Mouse (Mus musculus) B cell, adult 62 days (primary cell): ENCODE measurements around the gene Tmsb15b1. TPM values are rescaled to one million over a fixed set of nuclear protein-coding genes. Genes with fewer than 3 reads are reported as not detected.

Experiments
- total RNA-seq: library from RNA; stranded (reverse); gene quantifications from 4 replicates; pipeline ENCODE4 v1.2.4, GENCODE M21; 2023

The Tmsb15b1 gene
- total RNA-seq, result 12.6 to 19.7 TPM (median 15.6 TPM) in 4 replicates

DNA sequence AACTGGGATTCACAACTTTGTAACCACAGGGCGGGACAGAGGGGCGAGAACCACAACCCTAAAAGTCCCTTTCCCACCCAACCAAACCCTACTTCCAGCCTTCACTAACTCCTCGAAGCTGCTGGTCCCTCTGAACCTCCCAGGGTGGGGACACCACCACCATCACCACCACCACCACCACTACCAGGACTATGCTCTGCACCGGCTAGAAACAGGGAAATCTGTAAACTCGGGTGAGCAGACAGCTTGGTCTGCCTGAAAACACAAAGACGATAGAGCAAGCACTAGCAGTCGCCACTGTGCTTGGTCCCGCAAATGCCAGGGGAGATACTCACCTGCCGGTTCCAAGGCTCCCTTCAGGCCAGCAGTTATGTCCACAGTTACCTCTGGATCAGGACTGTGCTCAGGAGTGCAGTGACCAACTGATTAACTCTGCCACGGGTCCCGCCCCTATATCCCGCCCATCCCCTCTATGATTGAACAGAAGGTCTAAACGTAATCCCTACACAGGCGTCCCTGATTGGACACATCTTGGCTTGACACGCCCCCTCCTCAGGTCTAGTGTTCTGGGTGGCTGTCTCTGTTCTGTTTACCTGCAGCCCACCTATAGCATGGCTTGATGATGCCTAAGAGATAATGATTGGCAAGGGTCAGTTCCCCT, at the start of gene Tmsb15b1, which contains the start of gene Tmsb15l:
Gene Tmsb15b1, minus strand, starts transcription at position 451 of the 661 bp plus-strand sequence.
Gene Tmsb15l, minus strand, starts transcription at position 446 of the 661 bp plus-strand sequence.

DNA sequence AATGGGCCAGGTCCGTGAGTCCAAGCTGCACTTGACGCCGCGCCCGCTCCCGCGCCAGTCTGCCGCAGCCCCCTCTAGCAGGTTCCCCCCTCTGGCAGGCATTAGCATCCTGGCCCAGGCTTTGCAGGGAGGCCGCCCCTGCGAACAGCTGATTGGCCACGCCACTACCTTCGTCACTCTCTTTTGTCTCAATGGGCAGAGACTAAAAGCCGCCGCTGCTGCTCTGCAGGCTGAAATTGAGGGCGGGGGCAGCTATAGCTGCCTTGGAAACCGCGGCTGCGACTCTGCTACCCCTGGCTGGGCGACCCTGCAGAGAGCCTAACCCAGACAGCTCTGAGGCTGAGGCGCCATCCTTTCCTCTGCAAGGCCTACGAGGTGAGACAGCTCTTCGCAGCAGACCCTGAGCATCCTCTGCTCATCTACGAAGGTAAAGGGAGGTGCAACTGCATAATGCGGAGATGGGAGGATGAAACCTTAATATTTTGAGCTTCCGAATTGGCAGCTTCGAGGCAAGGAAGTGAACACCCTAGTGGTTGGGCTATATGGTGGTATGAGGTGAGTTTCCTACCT, 16.4 kb upstream of the Tmsb15b1 start, which contains the start of gene Zcchc18:
Gene Zcchc18, plus strand, starts transcription at position 178 of the 570 bp plus-strand sequence.

DNA sequence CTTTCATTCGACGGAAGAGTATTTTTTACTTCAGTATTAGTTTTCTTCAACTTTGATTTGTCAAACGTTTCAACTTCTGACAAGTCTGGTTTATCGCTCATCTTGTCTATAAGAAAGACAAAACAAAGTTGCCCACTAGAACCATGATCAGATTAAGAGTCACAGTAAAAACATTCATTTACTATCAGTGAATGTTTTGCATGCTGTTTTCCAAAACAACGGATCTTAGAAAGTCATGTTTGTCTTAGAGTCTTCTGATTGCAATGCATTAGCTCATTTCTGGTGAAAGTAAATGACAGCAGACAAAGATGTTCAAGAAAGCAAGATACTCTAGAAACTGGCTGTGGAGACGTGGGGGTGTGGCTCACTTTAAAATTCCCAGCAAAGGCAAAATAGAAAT, 1.3 kb downstream of the Tmsb15b1 start, which contains the start of gene Tmsb15b2:
Gene Tmsb15b2, minus strand, starts transcription at position 101 of the 400 bp plus-strand sequence.

DNA sequence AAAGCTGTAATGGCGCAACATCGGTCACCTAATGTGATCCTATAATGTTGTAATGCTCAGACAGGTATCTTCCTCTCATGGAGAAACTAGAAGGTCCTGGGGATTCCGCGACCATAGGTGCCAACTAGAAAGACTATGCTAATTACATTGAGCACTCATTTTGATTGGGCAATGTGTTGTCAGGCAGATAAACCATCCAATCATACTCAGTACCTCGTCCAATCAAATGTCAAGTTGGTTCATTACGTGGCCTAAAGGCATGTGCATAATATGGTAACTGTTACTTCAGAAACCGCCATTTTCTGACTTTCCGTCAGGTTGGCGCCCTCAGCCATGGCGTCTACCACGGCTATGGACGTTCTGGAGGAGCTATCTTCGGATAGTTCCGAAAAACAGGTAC, 49.6 kb downstream of the Tmsb15b1 start, which contains the start of gene H2bfm:
Gene H2bfm, plus strand, starts transcription at position 295 of the 400 bp plus-strand sequence.

Other genes with a start within 250 kb of the Tmsb15b1 start
- 111 to 140 TPM (median 128 TPM) in 4 replicates for gene Morf4l2, start 233.2 kb downstream of the Tmsb15b1 start, total RNA-seq
- gene Glra4, start 196.7 kb downstream of the Tmsb15b1 start, total RNA-seq, result not detected in 4 replicates
- gene Plp1, start 154.2 kb downstream of the Tmsb15b1 start, total RNA-seq, result 4.9 to 6.6 TPM (median 5.1 TPM) in 4 replicates
- gene Rab9b, start 108.1 kb downstream of the Tmsb15b1 start, total RNA-seq, result not detected in 4 replicates
- not detected in 4 replicates for gene H2bfm, start 49.5 kb downstream of the Tmsb15b1 start, total RNA-seq
- gene Tmsb15b2, start 1.4 kb downstream of the Tmsb15b1 start, total RNA-seq, result 11.4 to 22.6 TPM (median 19.7 TPM) in 4 replicates
- 3.0 to 6.6 TPM (median 4.6 TPM) in 3 of 4 replicates, not detected in the other for gene Tmsb15l, start within 50 bp of the Tmsb15b1 start, total RNA-seq
- gene Zcchc18, start 16.3 kb upstream of the Tmsb15b1 start, total RNA-seq, result 13.4 to 17.0 TPM (median 13.9 TPM) in 4 replicates
- 29.8 to 43.7 TPM (median 39.6 TPM) in 4 replicates for gene Slc25a53, start 61.4 kb upstream of the Tmsb15b1 start, total RNA-seq
- 6.5 to 7.1 TPM (median 6.8 TPM) in 4 replicates for gene Fam199x, start 72.7 kb upstream of the Tmsb15b1 start, total RNA-seq
- not detected in 4 replicates for gene Esx1, start 145.2 kb upstream of the Tmsb15b1 start, total RNA-seq